Mouse (Mus musculus) frontal cortex, postnatal 36 days (tissue): ENCODE results near the gene A630076J17Rik.

Experiments
- DNase-seq, 2 experiments: peaks; one replicate each; pipeline ENCODE4 v3.0.0; 2022; ENCODE audit warnings: low spot score in 2 of 2

A630076J17Rik gene

DNA sequence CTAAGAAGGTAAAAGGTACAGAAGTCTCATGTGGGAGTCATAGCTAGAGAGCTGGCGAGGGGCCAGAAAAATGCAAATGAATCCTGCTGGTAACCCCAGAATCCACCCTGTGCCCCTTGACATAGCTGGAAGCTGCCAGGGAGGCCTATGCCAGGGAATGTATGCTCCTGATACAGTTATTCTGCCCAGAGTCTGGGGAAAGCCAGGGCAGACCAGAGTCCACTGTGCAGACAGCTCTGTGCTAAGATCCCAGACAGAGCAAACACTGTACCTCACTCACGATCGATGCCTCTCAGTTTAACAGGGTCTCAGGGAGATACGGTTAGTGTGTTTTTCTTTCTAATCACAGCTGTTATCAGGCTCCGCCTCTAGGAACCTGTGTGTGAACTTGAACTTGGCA, 592 bp upstream of the A630076J17Rik start:
- no peak for DNase-seq

GRCm38 (mm10) chr3:107231202-107231601, 788 bp downstream of the A630076J17Rik start:
- DNase-seq, result no peak

- peak; percentile 90 to 94 for DNase-seq
Measured at GRCm38 (mm10) chr3:107233351-107233813, 3.0 kb downstream of the A630076J17Rik start.

DNA sequence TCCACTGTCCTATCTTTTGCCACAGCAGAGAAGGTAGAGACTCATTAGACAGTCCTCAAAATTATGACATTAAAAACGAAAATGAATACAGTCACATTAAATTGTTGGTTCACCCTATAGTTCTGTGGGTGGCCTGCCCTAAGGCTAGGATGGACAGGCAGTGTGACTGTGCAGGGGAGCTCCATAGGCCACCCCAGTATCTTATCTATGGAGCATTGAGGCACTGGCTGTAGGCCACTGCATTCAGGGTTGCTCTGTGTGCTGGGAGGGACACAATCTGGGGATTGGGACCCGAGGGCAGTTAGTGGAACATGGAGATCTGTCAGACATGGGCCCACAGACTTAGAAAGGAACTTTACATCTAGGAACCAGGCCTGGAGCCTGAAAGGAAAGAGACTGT, 3.5 kb downstream of the A630076J17Rik start:
- DNase-seq, result no peak

DNA sequence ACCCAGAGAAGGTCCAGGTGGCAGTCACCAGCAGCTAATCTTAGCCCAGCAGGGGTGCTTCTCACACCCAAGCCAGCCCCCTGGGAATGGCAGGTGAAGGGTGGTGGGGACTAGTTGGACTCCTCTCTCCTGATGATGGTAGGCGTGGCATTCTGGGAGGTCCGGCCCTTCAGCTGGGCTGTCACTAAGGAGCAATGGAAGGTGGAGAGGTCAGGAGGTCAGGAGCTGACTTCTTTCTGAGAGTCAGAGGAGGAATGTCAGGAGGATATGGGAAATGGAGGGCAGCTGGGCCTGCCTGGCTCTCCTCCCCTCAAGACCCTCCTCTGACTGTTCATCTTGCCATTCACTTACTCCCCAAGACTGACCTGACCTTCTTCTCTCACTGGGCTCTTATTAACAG, 7.6 kb downstream of the A630076J17Rik start:
- DNase-seq, result no peak

DNA sequence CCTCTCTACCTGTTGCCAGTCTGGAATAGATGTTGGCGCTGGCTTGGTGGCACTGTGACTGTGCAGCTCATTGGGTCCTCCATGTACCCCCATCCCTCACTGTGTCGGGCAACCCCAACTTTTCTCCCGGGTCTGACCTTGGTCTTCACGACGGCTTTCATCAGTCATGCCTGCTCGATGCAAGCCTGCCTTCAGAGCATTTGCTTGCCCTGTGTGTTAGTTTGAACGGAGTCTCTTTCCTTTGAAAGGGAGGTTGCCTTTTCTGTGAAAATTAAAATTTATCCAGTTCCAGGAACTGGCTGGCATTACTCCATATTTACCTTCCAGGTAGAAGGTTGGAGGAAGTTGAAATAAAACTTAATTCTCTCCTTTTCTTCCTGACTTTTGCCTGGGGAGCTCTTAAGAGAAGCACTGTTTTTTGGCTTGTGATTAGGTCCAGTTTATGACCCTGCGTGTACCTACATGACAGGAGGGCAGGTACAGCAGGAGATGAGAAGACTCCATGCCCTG, 8.1 kb downstream of the A630076J17Rik start:
- no peak for DNase-seq

GRCm38 (mm10) chr3:107239607-107240006, 9.2 kb downstream of the A630076J17Rik start, which contains the start of gene Prok1:
Gene Prok1, minus strand, starts transcription at chr3:107239707.
- no peak for DNase-seq

- no peak for DNase-seq
Measured at GRCm38 (mm10) chr3:107241389-107242094, 11.1 kb downstream of the A630076J17Rik start.

DNA sequence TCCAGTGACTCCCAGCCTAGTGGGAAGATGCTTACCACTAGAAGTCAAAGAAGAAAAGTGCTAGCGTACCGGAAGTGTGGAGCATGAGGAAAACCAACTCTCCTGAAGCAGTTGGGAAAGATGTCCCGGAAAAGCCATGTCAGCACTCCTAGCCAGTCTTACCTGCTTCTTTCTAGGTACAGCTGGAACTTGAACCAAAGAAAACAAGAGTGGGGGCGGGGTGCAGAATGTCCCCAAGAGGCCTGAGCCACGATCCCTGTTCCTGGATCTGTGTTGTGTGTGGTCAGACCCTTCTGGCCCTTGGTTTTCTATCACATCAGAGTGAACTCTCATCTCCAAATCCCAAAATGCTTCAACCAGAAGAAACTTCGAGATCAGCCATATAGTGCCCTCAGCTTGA, 16.5 kb downstream of the A630076J17Rik start:
- DNase-seq, result no peak

- DNase-seq, result no peak
Measured at GRCm38 (mm10) chr3:107249042-107249441, 18.6 kb downstream of the A630076J17Rik start.

DNA sequence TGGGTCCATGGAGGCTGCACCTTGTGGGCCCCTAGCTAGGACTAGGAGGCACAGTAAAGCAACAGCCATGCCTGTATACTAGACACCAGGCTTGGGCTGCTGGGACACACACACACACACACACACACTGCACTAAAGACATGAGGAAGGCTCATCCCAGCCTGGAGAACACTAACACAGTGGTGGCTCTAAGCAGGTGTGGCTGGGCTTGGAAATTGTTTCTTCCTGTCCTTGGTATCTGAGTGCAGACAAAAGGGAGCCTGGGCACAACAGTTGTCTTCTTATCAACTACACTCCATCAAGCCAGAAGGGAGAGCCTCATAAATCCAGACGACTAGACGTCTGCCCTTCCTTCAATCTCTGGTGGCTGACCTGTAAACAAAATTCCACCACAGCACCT, 19.9 kb downstream of the A630076J17Rik start:
- no peak for DNase-seq

DNA sequence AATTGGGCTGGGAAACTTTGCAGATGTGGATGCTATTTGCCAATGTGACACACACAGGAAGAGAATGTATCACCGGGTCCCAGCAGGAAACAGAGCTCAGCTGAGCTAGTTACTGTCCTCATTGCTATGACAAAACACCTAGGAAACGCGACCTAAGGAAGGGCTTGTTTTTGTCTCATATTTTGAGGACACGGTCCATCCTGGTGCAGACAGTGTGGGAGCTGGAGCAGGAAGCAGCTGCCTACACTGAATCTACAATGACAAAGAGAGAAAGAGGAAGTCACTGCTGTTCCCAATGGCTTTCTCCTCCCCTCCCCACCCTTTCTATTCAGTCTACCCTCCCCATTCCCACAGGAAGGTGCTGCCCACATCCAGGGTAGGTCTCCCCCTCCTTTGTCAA, 21.6 kb downstream of the A630076J17Rik start:
- no peak for DNase-seq

DNA sequence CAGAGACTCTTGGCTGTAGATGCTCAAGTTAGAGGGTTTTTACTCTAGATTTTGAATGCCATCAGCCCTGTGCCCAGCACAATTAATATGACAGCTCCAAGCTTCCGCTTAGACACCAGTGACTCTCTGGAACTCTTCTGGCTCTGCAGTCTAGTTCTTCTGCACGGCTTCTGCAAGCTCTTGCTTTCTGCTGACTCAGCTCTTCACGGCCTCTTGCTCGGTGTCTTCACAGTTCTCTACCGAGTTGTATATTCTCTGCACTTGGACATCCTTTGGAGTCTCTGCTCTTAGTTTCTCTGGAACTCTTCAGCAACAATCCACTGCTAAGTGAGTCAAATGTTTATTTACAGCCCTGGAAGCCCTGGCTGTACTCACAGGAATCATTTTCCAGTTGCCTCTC, 23.5 kb downstream of the A630076J17Rik start:
- DNase-seq, result no peak

DNA sequence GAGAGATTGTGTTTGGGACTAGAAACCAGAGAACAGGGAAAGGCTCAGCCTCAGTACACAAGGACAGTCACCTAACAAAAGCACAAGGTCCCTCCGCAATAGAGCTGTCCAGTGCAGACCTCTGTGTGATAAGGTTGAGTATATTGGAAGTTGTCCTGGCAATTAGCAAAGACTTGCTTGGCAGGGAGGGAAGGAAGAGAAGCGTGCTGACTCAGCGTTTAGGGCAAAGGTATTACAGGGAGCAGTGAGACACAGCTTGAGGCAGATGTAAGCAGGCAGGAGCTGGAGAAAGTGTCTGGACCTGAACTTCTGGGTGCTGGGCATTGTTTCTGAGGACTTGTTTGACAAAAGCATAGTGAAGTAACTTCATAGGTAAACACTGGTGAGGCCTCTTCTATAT, 25.6 kb downstream of the A630076J17Rik start:
- no peak for DNase-seq

DNA sequence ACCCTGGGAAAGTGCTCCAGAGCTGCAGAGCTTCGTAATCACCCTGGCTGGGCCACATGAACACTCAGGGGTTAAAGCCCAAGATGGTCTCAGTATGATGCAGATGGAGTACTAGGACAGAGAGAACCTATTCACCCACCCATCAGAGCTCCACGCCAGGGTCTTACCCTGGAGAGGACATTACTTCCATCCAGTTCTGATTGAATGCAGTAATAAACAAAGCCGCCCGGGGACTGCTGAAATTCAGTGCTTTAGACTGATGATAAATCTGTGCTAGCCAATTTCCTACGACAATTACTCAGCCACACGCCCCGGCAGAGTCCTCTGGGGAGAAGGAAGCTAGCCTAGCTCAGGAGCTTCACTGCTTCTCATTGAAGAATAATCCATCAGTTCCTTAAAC, 26.3 kb downstream of the A630076J17Rik start:
- no peak for DNase-seq

- peak in 1 of 2 experiments; percentile 37 for DNase-seq
Measured at GRCm38 (mm10) chr3:107257924-107258323, 27.5 kb downstream of the A630076J17Rik start.

DNA sequence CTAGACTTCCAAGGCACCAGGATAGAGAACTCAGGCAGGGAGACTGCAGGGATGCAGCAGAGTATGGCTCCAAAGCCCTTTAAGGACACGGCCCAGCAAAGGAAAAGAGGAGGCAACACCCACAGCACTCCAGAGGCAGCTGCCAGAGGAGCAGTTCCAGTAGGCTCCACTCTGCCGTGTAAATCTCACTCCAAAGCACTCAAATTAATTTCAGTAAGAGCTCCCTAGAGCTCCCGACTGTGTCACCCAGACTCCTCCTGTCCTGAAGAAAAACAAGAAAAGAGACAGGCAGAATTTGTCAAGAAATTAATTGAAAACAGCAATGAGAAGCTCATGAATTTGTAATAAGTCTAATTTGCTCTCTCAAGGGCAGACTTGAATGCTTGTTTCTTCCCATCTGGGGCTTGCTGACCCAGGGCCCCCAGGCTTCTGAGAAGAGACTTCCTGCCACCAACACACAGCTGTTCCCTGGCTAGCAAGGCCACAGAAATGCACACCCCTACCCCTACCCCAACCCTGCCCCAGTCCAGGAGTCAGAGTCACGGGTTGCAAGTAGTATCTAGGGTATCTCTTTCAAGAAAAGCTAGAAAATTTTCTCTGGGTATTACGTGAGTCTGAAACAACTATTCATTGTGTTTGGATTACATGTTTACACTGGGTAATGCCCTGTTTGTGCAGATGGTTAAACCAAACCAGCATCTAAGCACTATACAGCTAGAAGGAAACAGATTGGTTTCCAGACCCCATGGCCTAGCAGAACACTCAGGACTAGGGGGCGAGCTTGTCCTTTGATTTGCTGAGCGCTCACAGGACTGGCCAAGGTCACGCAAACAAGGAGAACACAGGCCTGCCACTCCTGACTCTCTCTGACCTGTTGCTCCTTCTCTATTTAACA, 30.8 kb downstream of the A630076J17Rik start:
- DNase-seq, result peak in 1 of 2 experiments; percentile 47

- DNase-seq, result peak in 1 of 2 experiments; percentile 8
Measured at GRCm38 (mm10) chr3:107261851-107262165, 31.4 kb downstream of the A630076J17Rik start.

GRCm38 (mm10) chr3:107266814-107267345, 36.5 kb downstream of the A630076J17Rik start:
- DNase-seq, result no peak

GRCm38 (mm10) chr3:107272433-107272832, 42.0 kb downstream of the A630076J17Rik start:
- no peak for DNase-seq

DNA sequence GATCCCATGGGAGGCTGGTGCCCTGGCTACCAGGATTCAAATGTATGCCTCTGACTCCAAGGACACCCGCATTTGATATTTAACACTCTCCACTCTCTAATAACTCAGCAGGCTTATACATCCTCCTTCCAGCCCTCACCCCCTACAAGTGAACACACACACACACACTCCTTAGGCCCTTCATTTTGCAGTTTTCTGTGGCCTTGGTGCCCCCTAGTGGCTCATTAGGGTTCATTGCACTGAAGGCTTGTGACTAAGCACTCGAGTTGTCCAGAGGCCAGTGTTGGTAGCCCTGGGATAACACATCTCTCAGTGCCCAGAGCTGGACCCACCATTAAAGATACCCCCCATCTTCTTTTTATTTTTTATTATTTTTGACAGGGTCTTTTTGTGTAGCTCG, 43.4 kb downstream of the A630076J17Rik start:
- peak; percentile 61 to 81 for DNase-seq

GRCm38 (mm10) chr3:107275351-107275750, 44.9 kb downstream of the A630076J17Rik start:
- no peak for DNase-seq
